Mouse (Mus musculus): ENCODE results near the gene Slc23a2.
A peak's percentile ranks its signal among the peaks of the same experiment; 100 is the strongest.

Gene Slc23a2

GRCm38 (mm10) chr2:132144971-132145691 is at the start of gene Slc23a2:
Gene Slc23a2 (minus strand): TSS chr2:132145108.
- DNase-seq = peak; percentile 42

- no peak for DNase-seq
These were observed 45.8 kb upstream of the Slc23a2 start for GRCm38 (mm10) chr2:132190602-132191161.

GRCm38 (mm10) chr2:132183874-132184273 is 39.0 kb upstream of the Slc23a2 start:
- no peak for DNase-seq

GRCm38 (mm10) chr2:132180463-132181205 is 35.7 kb upstream of the Slc23a2 start:
- no peak for DNase-seq

GRCm38 (mm10) chr2:132179371-132179770 is 34.5 kb upstream of the Slc23a2 start:
- DNase-seq = no peak

- no peak for DNase-seq
These were observed 32.5 kb upstream of the Slc23a2 start for GRCm38 (mm10) chr2:132177406-132177805.

- DNase-seq = no peak
These were observed 31.5 kb upstream of the Slc23a2 start for GRCm38 (mm10) chr2:132176289-132176848.

GRCm38 (mm10) chr2:132174048-132174447 is 29.1 kb upstream of the Slc23a2 start:
- DNase-seq = no peak

GRCm38 (mm10) chr2:132171939-132172338 is 27.0 kb upstream of the Slc23a2 start:
- no peak for DNase-seq

GRCm38 (mm10) chr2:132169150-132169549 is 24.2 kb upstream of the Slc23a2 start:
- no peak for DNase-seq

GRCm38 (mm10) chr2:132163626-132164025 is 18.7 kb upstream of the Slc23a2 start:
- no peak for DNase-seq

GRCm38 (mm10) chr2:132157482-132157881 is 12.6 kb upstream of the Slc23a2 start:
- no peak for DNase-seq

GRCm38 (mm10) chr2:132152670-132153069 is 7.8 kb upstream of the Slc23a2 start:
- no peak for DNase-seq

GRCm38 (mm10) chr2:132151592-132151991 is 6.7 kb upstream of the Slc23a2 start:
- peak; percentile 37 for DNase-seq

- no peak for DNase-seq
These were observed 6.0 kb upstream of the Slc23a2 start for GRCm38 (mm10) chr2:132150926-132151325.

GRCm38 (mm10) chr2:132146502-132146901 is 1.6 kb upstream of the Slc23a2 start:
- no peak for DNase-seq

GRCm38 (mm10) chr2:132143943-132144927 is 673 bp downstream of the Slc23a2 start:
- DNase-seq = peak; percentile 26

GRCm38 (mm10) chr2:132142606-132143005 is 2.3 kb downstream of the Slc23a2 start:
- no peak for DNase-seq

- DNase-seq = no peak
These were observed 4.4 kb downstream of the Slc23a2 start for GRCm38 (mm10) chr2:132140536-132140935.

- DNase-seq = no peak
These were observed 5.8 kb downstream of the Slc23a2 start for GRCm38 (mm10) chr2:132139099-132139498.

GRCm38 (mm10) chr2:132135876-132136637 is 8.9 kb downstream of the Slc23a2 start:
- DNase-seq = no peak

GRCm38 (mm10) chr2:132134758-132135157 is 10.2 kb downstream of the Slc23a2 start:
- DNase-seq = no peak
